Mouse (Mus musculus) myocyte (in vitro differentiated cells): ENCODE measurements around the gene Camk2d. TPM values are rescaled to one million over a fixed set of nuclear protein-coding genes. Genes with fewer than 3 reads are reported as not detected.
A peak's percentile ranks its signal among the peaks of the same experiment; 100 is the strongest.

Experiments
- H3K27me3 ChIP-seq: one replicate; pipeline ENCODE4 v1.6.1; 2011; ENCODE audit not compliant: control insufficient read depth, insufficient read depth, insufficient read length
- H3K36me3 ChIP-seq: one replicate; pipeline ENCODE4 v1.6.1; 2011; ENCODE audit not compliant: control insufficient read depth, insufficient read depth
- H3K4me2 ChIP-seq: one replicate; pipeline ENCODE4 v1.6.1; 2011; ENCODE audit warnings: low read depth, control low read depth
- H3K4me3 ChIP-seq: one replicate; pipeline ENCODE4 v1.5.1; 2011; ENCODE audit warnings: mild to moderate bottlenecking, control low read depth, moderate library complexity
- H3K79me2 ChIP-seq: one replicate; pipeline ENCODE4 v1.6.1; 2011; ENCODE audit not compliant: control insufficient read depth, insufficient read depth
- H3ac ChIP-seq: one replicate; pipeline ENCODE4 v1.6.1; 2011; ENCODE audit not compliant: control insufficient read depth, insufficient read length
- CEBPB ChIP-seq: IDR thresholded peaks from 2 replicates; pipeline ENCODE4 v1.6.1; 2011; ENCODE audit warnings: mild to moderate bottlenecking, moderate library complexity; ENCODE audit not compliant: poor library complexity, insufficient read depth, severe bottlenecking
- E2F4 ChIP-seq: IDR thresholded peaks from one replicate; pipeline ENCODE4 v1.6.1; 2011; ENCODE audit warnings: mild to moderate bottlenecking, control low read depth, moderate library complexity; ENCODE audit not compliant: insufficient read depth
- MAX ChIP-seq: IDR thresholded peaks from one replicate; pipeline ENCODE4 v1.6.1; 2011; ENCODE audit warnings: low read depth, mild to moderate bottlenecking, control low read depth
- MYOD1 ChIP-seq, 3 experiments: IDR thresholded peaks; one replicate each; pipeline ENCODE4 v1.6.1; 2011; ENCODE audit warnings: control low read depth in 2 of 3, low read depth in 2 of 3, mild to moderate bottlenecking in 2 of 3, moderate library complexity in 1 of 3; ENCODE audit not compliant: insufficient read length in 2 of 3, control insufficient read depth in 1 of 3
- MYOG ChIP-seq, 3 experiments: IDR thresholded peaks; one replicate each; pipeline ENCODE4 v1.6.1; 2011; ENCODE audit warnings: control low read depth in 2 of 3, low read depth in 2 of 3, mild to moderate bottlenecking in 2 of 3; ENCODE audit not compliant: insufficient read length in 2 of 3, control insufficient read depth in 1 of 3, insufficient read depth in 1 of 3
- POLR2A ChIP-seq: IDR thresholded peaks from one replicate; pipeline ENCODE4 v1.6.1; 2011; ENCODE audit warnings: low read depth, mild to moderate bottlenecking, control low read depth, moderate library complexity; ENCODE audit not compliant: insufficient read length
- POLR2AphosphoS2 ChIP-seq: IDR thresholded peaks from one replicate; pipeline ENCODE4 v1.6.1; 2011; ENCODE audit warnings: low read depth, control low read depth; ENCODE audit not compliant: insufficient read length
- REST ChIP-seq: IDR thresholded peaks from one replicate; pipeline ENCODE4 v1.6.1; 2011; ENCODE audit warnings: mild to moderate bottlenecking, control low read depth, moderate library complexity; ENCODE audit not compliant: insufficient read depth, insufficient read length
- SRF ChIP-seq: IDR thresholded peaks from one replicate; pipeline ENCODE4 v1.6.1; 2011; ENCODE audit warnings: low read depth; ENCODE audit not compliant: control insufficient read depth, insufficient read length
- TCF12 ChIP-seq: IDR thresholded peaks from one replicate; pipeline ENCODE4 v1.6.1; 2011; ENCODE audit warnings: mild to moderate bottlenecking, control low read depth; ENCODE audit not compliant: poor library complexity, insufficient read depth, severe bottlenecking
- TCF3 ChIP-seq: IDR thresholded peaks from one replicate; pipeline ENCODE4 v1.6.1; 2011; ENCODE audit warnings: low read depth, control low read depth; ENCODE audit not compliant: insufficient read length
- USF1 ChIP-seq: IDR thresholded peaks from one replicate; pipeline ENCODE4 v1.6.1; 2011; ENCODE audit warnings: low read depth, mild to moderate bottlenecking, control low read depth, moderate library complexity
- polyA plus RNA-seq: library from polyadenylated mRNA; unstranded; fragments of >200 nt; fragmentation: generic; extraction: Trizol; gene quantifications from one replicate; pipeline ENCODE4 v1.2.1, GENCODE M21; 2012; ENCODE audit warnings: missing spikeins

The Camk2d gene
- polyA plus RNA-seq, 1 experiment: 22.1 TPM

DNA sequence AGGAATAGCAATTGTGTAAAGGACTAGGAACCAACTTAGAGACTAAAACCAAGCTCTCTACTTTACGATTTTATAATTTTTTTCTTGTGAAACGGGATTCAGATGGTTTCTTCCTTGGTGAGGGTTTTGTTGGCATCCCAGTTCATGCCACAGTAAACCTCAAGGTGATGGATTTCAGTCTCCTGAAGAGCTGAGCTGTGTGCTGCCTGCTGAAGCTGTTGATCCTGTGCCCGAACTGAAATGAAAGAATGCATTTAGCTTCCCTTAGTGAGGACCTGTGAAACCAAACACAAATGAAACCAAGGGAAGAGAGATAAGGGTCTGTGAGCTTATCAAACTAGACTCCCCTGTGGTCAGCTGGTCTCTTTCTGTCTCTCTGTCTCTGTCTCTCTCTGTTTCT, 103.6 kb downstream of the Camk2d start:
- H3K4me2 ChIP-seq: no peak overlapping the region
- no peaks in the 10 kb centered on the region for H3K27me3 ChIP-seq
- peaks cover 53% of the 10 kb centered on the region for H3K79me2 ChIP-seq
- H3ac ChIP-seq: no peak overlapping the region
- no peak overlapping the region for H3K4me3 ChIP-seq
- no peak for TF ChIP-seq POLR2AphosphoS2
- no peak for TF ChIP-seq MYOG (IDR thresholded peaks at IDR 0.05; ENCODE audit: control insufficient read depth in 1 of 3, insufficient read depth in 1 of 3, insufficient read length in 2 of 3, low read depth in 2 of 3)
- TF ChIP-seq REST: no peak
- no peak for TF ChIP-seq MAX
- TF ChIP-seq MYOD1 (IDR thresholded peaks at IDR 0.05; ENCODE audit: control insufficient read depth in 1 of 3, insufficient read length in 2 of 3, low read depth in 2 of 3): no peak
- no peak for TF ChIP-seq TCF3
- no peak for TF ChIP-seq POLR2A
- no peak for TF ChIP-seq TCF12
- no peak for TF ChIP-seq USF1
- TF ChIP-seq E2F4: no peak
- no peak for TF ChIP-seq CEBPB
- no peak for TF ChIP-seq SRF
- no peaks in the 10 kb centered on the region for H3K36me3 ChIP-seq

DNA sequence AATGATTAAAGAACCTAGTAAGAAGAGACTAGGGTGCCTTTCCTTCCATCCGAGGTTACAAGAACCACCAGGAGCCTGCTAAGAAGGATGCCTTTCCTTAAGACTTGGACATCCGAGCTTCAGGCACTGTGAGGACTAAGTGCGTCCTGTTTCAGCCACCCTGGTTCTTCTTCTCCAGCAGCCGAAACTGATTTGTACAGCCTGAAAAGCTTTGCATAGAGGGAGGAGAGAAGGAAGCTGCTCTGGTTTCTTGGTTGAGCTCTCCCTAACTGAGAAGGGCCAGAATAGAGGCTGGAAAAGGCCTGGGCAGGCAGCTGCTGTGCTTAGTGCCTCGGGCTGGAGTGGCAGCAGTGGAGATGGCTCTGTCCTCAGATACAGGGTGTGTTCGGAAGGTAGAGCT, 105.0 kb downstream of the Camk2d start:
- no peaks in the 10 kb centered on the region for H3K27me3 ChIP-seq
- TF ChIP-seq POLR2AphosphoS2 (no peak), MAX (no peak), REST (no peak), USF1 (no peak), CEBPB (no peak), SRF (no peak), MYOG (IDR thresholded peaks at IDR 0.05; ENCODE audit: control insufficient read depth in 1 of 3, insufficient read depth in 1 of 3, insufficient read length in 2 of 3, low read depth in 2 of 3) (no peak)
- H3K4me3 ChIP-seq: no peak overlapping the region
- no peak overlapping the region for H3K4me2 ChIP-seq
- H3K36me3 ChIP-seq: no peaks in the 10 kb centered on the region
- peaks cover 48% of the 10 kb centered on the region for H3K79me2 ChIP-seq
- no peak overlapping the region for H3ac ChIP-seq

GRCm38 (mm10) chr3:126701586-126701985, 105.5 kb downstream of the Camk2d start:
- no peak overlapping the region for H3ac ChIP-seq
- H3K36me3 ChIP-seq: no peaks in the 10 kb centered on the region
- TF ChIP-seq MYOD1 (IDR thresholded peaks at IDR 0.05; ENCODE audit: control insufficient read depth in 1 of 3, insufficient read length in 2 of 3, low read depth in 2 of 3) (no peak), MYOG (IDR thresholded peaks at IDR 0.05; ENCODE audit: control insufficient read depth in 1 of 3, insufficient read depth in 1 of 3, insufficient read length in 2 of 3, low read depth in 2 of 3) (peak in 1 of 3 experiments; percentile 43)
- peaks cover 46% of the 10 kb centered on the region for H3K79me2 ChIP-seq
- no peaks in the 10 kb centered on the region for H3K27me3 ChIP-seq
- no peak overlapping the region for H3K4me3 ChIP-seq
- no peak overlapping the region for H3K4me2 ChIP-seq

DNA sequence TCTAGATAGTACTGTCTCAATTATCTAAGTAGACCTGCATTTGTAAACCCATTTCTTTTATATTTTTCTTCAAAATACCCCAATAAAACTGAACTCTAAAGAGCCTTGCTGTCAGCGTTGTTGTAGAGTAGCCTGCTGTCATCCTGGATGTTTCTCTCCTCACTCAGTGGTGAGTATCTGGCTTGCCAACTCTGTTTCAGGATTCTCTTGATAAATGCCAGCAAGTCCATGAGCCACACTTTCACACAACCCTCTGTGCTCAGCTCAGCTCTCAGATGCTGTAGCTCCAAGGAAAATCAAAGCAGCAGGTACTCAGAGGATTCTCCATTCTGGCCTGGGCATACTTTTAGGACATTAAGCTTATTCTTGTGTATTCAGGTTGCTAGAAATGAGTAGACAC, 109.4 kb downstream of the Camk2d start:
- Histone ChIP-seq H3K36me3 (no peaks in the 10 kb centered on the region), H3K4me3 (no peak overlapping the region), H3ac (no peak overlapping the region), H3K79me2 (peaks cover 27% of the 10 kb centered on the region), H3K4me2 (no peak overlapping the region), H3K27me3 (no peaks in the 10 kb centered on the region)
- no peak for TF ChIP-seq REST
- no peak for TF ChIP-seq TCF12
- no peak for TF ChIP-seq MYOG (IDR thresholded peaks at IDR 0.05; ENCODE audit: control insufficient read depth in 1 of 3, insufficient read depth in 1 of 3, insufficient read length in 2 of 3, low read depth in 2 of 3)
- no peak for TF ChIP-seq SRF
- no peak for TF ChIP-seq MYOD1 (IDR thresholded peaks at IDR 0.05; ENCODE audit: control insufficient read depth in 1 of 3, insufficient read length in 2 of 3, low read depth in 2 of 3)
- TF ChIP-seq USF1: no peak
- TF ChIP-seq POLR2AphosphoS2: no peak
- TF ChIP-seq CEBPB: no peak
- no peak for TF ChIP-seq MAX
- no peak for TF ChIP-seq E2F4
- TF ChIP-seq TCF3: no peak
- no peak for TF ChIP-seq POLR2A

GRCm38 (mm10) chr3:126714281-126714680, 118.2 kb downstream of the Camk2d start:
- H3K79me2 ChIP-seq: peaks cover 6% of the 10 kb centered on the region
- TF ChIP-seq POLR2A (no peak), REST (no peak), CEBPB (no peak), TCF3 (no peak), MYOD1 (IDR thresholded peaks at IDR 0.05; ENCODE audit: control insufficient read depth in 1 of 3, insufficient read length in 2 of 3, low read depth in 2 of 3) (no peak), USF1 (no peak), SRF (no peak), TCF12 (no peak), MYOG (IDR thresholded peaks at IDR 0.05; ENCODE audit: control insufficient read depth in 1 of 3, insufficient read depth in 1 of 3, insufficient read length in 2 of 3, low read depth in 2 of 3) (no peak), E2F4 (no peak), POLR2AphosphoS2 (no peak), MAX (no peak)
- H3ac ChIP-seq: no peak overlapping the region

More at GRCm38 (mm10) chr3:126714281-126714680, 118.2 kb downstream of the Camk2d start:
- Histone ChIP-seq H3K4me3 (no peak overlapping the region), H3K27me3 (no peaks in the 10 kb centered on the region), H3K4me2 (no peak overlapping the region), H3K36me3 (no peaks in the 10 kb centered on the region)
